ENCODE assay signal across 8 mouse cellular contexts in the genomic region with DNA sequence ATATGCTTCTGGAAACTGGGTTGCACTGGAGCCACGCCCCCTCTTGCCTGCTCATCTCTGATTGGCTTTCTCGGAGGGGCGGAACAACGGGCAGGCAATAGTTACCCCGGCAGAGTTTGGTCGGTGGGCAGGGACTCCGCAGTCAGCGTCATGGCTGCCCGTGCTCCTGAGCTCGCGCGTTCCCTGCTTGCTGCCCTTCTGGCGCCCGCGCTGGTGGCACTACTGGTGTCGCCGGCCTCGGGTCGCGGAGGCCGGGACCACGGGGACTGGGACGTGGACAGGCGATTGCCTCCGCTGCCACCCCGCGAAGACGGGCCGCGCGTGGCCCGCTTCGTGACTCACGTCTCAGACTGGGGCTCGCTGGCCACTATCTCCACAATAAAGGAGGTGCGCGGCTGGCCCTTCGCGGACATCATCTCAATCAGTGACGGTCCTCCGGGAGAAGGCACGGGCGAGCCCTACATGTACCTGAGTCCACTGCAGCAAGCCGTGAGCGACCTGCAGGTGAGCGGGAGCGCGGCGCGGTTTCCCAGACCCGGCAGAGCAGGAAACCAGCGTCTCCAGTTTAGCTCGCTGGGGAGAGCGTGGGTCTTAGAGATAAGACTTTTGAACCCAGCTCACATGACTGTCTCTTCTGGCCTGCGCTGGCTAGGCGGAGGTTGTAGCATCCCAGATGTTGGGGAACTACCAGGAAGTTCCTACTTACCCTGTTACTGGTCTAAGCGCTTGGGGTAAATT. TPM values are rescaled to one million over a fixed set of nuclear protein-coding genes. Genes with fewer than 3 reads are reported as not detected.
A peak's percentile ranks its signal among the peaks of the same experiment; 100 is the strongest.
DNase-seq lines count a peak whose midpoint lies in the region; ATAC-seq lines count a peak whose summit lies in the region.

A gene (plus strand): TSS at position 112 of the 738 bp plus-strand sequence.

- H3K27me3 ChIP-seq in hindbrain, embryonic 12.5 days: peaks cover 23% of the 10 kb centered on the region

- peak within 1 kb of the TSS; percentile 75 for H3K9ac ChIP-seq in hindbrain, embryonic 12.5 days

- WGBS in hindbrain, embryonic 12.5 days: under 1% methylated on average over 57 of the region's 57 CpGs

- DNase-seq in Muller cell, postnatal 12 days (ENCODE audit: inconsistent ontology term): peak; percentile 89
- DNase-seq in cerebellum, adult 9-11 months: peak; percentile 95
- DNase-seq in frontal cortex, postnatal 10 days (ENCODE audit: low spot score in 2 of 2): peak; percentile 83 to 91
- DNase-seq in layer of hippocampus, postnatal 25 days (ENCODE audit: extremely low spot score in 1 of 2, low spot score in 1 of 2): peak; percentile 80 to 85
- peak; percentile 97 for DNase-seq in lung, postnatal 25 days (ENCODE audit: low spot score)
- DNase-seq in retina, embryonic 14.5 days (ENCODE audit: low spot score): peak; percentile 95
- peak; percentile 96 for DNase-seq in thymus, postnatal 4 days

- H3K4me2 ChIP-seq in hindbrain, embryonic 12.5 days (replicated peaks): peak within 1 kb of the TSS; percentile 75

- H3K36me3 ChIP-seq in hindbrain, embryonic 12.5 days: no peaks in the 10 kb centered on the region

- H3K4me1 ChIP-seq in hindbrain, embryonic 12.5 days: peaks cover 7% of the 10 kb centered on the region

- no peak within 1 kb of the TSS for H3K27ac ChIP-seq in hindbrain, embryonic 12.5 days

- peak; percentile 99 for ATAC-seq in hindbrain, embryonic 12.5 days (ENCODE audit: low FRiP score)

- H3K9me3 ChIP-seq in hindbrain, embryonic 12.5 days (replicated peaks): peaks cover 4% of the 10 kb centered on the region; the same call in 1 of the 2 replicates

- peak within 1 kb of the TSS; percentile 78 for H3K4me3 ChIP-seq in hindbrain, embryonic 12.5 days

RNA-seq across cellular contexts. Expression of the gene that starts here (rescaled TPM):
- polyA plus RNA-seq in hindbrain, embryonic 12.5 days (2016; fragmentation: Nextera tagmentation; extraction: Ambion mirVana): 35.8 and 38.9 TPM in 2 replicates
- total RNA-seq in layer of hippocampus, postnatal 25 days (2021): 10 to 100 TPM; 26.1 to 28.7 TPM
